Mouse (Mus musculus): ENCODE data around the gene Foxa1. TPM values are rescaled to one million over a fixed set of nuclear protein-coding genes. Genes with fewer than 3 reads are reported as not detected.

Foxa1 gene
- polyA plus RNA-seq, 1 experiment = 1.2 TPM

DNA sequence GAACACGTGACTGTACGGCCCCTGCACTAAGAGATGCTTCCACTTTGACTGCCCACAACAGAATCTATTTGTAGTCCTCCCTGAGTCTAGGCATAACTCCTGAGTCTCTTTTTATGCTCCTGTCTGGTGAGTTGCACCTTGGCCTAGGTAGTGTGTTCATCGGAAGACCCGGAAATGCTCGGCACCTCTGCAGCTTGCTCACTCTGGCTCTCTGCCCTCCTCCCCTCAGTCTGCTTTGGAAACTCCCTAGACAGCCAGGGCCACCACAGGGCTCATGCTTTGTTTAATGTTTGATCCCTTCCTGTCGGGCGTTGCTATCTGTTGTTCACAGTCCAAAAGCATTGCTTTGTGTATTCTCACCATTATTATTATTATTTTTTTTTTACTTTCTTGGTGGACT lies 41.4 kb downstream of the Foxa1 start:
- Histone ChIP-seq H3K4me3 (ENCODE audit: insufficient read depth, low read length) (no peak overlapping the region), H3K27ac (ENCODE audit: insufficient read depth, low read length) (no peak overlapping the region)
- TF ChIP-seq CTCF (IDR thresholded peaks at IDR 0.05; ENCODE audit: borderline replicate concordance, insufficient read depth, low read length) (no peak), POLR2A (IDR thresholded peaks at IDR 0.05; ENCODE audit: low read depth, low read length) (no peak)

GRCm38 (mm10) chr12:57500246-57500645 lies 46.5 kb downstream of the Foxa1 start:
- H3K4me3 ChIP-seq (ENCODE audit: insufficient read depth, low read length) = no peak overlapping the region
- TF ChIP-seq CTCF (IDR thresholded peaks at IDR 0.05; ENCODE audit: borderline replicate concordance, insufficient read depth, low read length) (no peak), POLR2A (IDR thresholded peaks at IDR 0.05; ENCODE audit: low read depth, low read length) (no peak)

More for the DNA sequence above, 41.4 kb downstream of the Foxa1 start:
- H3K4me1 ChIP-seq (ENCODE audit: control insufficient read depth, insufficient read depth, low read length) = peaks cover 2% of the 10 kb centered on the region

DNA sequence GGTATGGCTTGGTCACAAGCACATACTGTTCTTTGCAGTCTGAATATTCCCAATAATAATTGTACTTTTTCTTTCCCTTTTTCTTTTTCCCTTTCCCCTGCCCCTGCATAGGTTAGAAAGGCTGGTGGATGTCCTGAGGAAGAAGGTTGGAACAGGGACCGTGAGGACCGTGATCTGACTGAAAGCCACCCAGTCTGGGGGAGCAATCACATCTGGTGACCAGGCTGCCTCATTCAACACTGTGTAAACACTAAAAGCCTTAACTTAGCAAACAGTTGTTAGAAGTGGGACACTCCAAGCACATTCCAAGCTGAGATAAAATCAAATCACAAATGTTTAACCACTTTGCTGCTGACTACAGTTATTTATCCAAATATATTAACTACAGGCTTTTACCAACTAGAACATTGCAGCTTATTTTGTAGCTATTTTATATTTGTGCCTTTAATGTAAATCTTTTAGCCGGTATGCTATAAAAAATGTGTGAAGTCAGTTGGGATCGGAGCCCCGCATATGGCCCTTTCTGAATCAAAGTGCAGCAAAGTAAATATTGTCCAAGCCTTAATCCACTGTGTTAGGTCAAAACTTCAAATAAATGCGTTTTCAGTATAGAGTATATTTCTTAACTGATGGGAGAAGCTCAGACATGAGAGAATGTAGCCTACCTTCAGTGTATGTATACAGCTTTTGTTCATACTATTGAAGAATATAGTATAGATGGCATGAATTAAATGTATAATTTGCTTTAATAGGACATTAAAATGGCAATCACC lies 50.2 kb downstream of the Foxa1 start:
- TF ChIP-seq CTCF (IDR thresholded peaks at IDR 0.05; ENCODE audit: borderline replicate concordance, insufficient read depth, low read length) (no peak), POLR2A (IDR thresholded peaks at IDR 0.05; ENCODE audit: low read depth, low read length) (no peak)
- Histone ChIP-seq H3K4me3 (ENCODE audit: insufficient read depth, low read length) (no peak overlapping the region), H3K27ac (ENCODE audit: insufficient read depth, low read length) (no peak overlapping the region), H3K4me1 (ENCODE audit: control insufficient read depth, insufficient read depth, low read length) (no peaks in the 10 kb centered on the region)

More at GRCm38 (mm10) chr12:57500246-57500645, 46.5 kb downstream of the Foxa1 start:
- Histone ChIP-seq H3K27ac (ENCODE audit: insufficient read depth, low read length) (no peak overlapping the region), H3K4me1 (ENCODE audit: control insufficient read depth, insufficient read depth, low read length) (no peaks in the 10 kb centered on the region)

Other genes starting within 250 kb of the Foxa1 start
- 0.12 and 0.35 TPM in 2 replicates for gene Ttc6, start 17.2 kb upstream of the Foxa1 start, polyA plus RNA-seq (2011; ENCODE audit: insufficient read length, low read depth, missing spikeins)

Measured in embryonic fibroblast, embryonic 13.5 days (primary cell).